Mouse (Mus musculus) gastrocnemius, adult 2 months (tissue): Measurements from ENCODE around the gene Fermt3. TPM values are rescaled to one million over a fixed set of nuclear protein-coding genes. Genes with fewer than 3 reads are reported as not detected.
A peak's percentile ranks its signal among the peaks of the same experiment; 100 is the strongest.

Experiments used
- DNase-seq: peaks from one replicate; pipeline ENCODE4 v3.0.0; 2022
- H3K27ac ChIP-seq: fragments of 200-600 bp; 2 replicates; pipeline ENCODE4 v1.8.1; 2022; ENCODE audit warnings: mild to moderate bottlenecking
- H3K4me3 ChIP-seq: fragments of 200-600 bp; 2 replicates; pipeline ENCODE4 v1.8.1; 2022; ENCODE audit warnings: mild to moderate bottlenecking, moderate library complexity
- CTCF ChIP-seq: fragments of 200-600 bp; IDR thresholded peaks from 2 replicates; pipeline ENCODE4 v1.8.1; 2022; ENCODE audit warnings: antibody characterized with exemption, mild to moderate bottlenecking, moderate library complexity
- intact Hi-C: fragments of 180-260 bp; cut with DNase I; formaldehyde crosslinking; loops from one replicate; pipeline ENCODE4 v1.15.1; 2025
- total RNA-seq, 2 experiments: library from RNA; stranded (reverse); gene quantifications; 2 replicates each; pipeline ENCODE4 v1.2.3; 2021

Gene Fermt3
- total RNA-seq, 2 experiments from 2014 or later = 0.71 to 0.86 TPM

DNA sequence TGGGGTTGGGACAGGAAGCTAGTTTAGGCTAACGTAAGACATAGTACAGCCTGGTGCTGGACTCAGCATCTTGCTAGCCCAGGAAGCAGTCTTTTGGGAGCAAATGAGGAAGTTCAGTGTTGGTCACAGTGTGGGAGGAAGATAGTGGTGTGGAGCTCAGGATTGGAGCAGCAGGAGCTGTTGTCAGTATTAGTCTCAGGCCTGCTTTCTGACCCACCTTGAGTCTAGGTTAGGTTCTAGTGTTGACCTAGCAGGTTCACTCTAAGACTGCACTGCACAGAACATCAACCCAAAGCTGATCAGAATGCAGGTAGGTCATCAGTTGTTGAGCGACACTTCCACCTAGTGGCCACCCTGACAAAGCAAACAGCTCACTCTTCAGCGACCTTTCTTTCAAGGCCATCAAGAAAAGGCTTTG lies 964 bp upstream of the Fermt3 start:
- peak; percentile 53 for DNase-seq
- intact Hi-C loops = loop anchor here (1.0 kb wide), 1 partner anchor 96 kb away; no protein-coding TSS in a partner anchor
- Histone ChIP-seq H3K4me3 (no peak overlapping the region), H3K27ac (peak overlapping the region; percentile 38)
- TF ChIP-seq CTCF = peak; percentile 68

DNA sequence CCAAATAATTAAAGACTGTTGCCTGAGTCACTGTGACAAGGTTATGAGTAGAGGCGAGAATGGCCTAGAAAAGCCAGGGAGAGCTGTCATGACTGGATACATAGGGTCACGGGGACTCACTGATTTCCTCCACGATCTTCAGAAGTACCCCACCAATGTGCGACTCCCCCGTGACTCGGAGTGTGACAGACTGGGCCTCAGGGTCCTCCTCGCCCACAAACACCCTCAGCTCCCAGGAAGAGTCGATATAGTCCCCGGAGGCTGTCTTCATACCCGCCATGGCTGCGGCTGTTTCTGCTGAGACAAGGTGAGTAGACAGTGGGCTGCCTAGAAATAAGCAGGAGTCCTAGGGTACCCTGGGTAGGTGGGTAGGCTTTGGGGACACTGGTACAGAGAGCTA lies 723 bp downstream of the Fermt3 start:
- no peak for TF ChIP-seq CTCF
- DNase-seq = no peak
- Histone ChIP-seq H3K27ac (peak overlapping the region; percentile 59; the same call in 1 of the 2 replicates), H3K4me3 (peak overlapping the region; percentile 51)
- intact Hi-C loops = no loop called here

DNA sequence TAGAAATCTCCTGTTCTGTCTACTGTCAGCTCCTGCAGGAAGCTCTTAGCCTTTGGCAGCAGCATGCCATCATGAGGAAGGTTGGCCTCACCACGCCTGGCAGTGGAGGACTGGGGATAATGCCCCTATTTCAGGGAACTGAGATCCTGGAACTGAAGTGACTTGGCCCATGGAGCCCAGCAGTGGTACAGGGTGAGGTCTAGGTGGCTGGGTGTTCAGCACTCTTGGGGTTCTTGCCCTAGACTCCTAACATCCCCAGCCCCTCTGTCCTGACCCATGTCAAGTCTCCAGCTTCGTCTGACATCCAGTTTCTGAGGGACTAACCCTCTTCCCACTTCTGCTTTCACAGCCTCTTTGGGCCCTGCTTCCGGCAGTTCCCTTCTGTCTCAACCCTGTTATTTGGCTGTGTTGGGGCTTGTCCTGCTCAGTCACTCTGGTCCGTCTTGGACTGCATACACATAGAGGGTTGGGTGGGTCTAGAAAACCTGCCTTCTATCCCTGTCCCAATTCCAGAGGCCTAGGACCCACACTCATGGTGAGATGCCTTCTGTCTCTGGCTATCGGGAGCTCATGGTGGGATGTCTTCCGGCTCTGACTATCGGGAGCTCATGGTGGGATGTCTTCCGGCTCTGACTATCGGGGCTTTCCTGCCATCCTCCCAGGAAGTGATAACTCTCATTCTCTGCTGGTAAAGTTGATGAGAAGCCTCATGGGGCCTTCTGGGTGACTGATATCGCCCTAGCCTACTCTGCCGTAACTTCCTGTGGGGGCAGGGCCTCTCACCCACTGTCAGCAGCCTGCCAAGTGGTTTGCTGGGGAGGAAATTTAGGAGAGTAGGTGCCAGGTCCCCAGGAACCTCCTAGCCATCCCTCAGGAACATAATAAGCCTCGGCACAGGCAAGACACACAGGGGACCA lies 1.5 kb downstream of the Fermt3 start:
- no peak for DNase-seq
- 0 out of 2 replicates have a peak overlapping the region, but pooled peaks have one; percentile 4 for H3K27ac ChIP-seq
- intact Hi-C loops = no loop called here
- H3K4me3 ChIP-seq = peak overlapping the region; percentile 51
- no peak for TF ChIP-seq CTCF

DNA sequence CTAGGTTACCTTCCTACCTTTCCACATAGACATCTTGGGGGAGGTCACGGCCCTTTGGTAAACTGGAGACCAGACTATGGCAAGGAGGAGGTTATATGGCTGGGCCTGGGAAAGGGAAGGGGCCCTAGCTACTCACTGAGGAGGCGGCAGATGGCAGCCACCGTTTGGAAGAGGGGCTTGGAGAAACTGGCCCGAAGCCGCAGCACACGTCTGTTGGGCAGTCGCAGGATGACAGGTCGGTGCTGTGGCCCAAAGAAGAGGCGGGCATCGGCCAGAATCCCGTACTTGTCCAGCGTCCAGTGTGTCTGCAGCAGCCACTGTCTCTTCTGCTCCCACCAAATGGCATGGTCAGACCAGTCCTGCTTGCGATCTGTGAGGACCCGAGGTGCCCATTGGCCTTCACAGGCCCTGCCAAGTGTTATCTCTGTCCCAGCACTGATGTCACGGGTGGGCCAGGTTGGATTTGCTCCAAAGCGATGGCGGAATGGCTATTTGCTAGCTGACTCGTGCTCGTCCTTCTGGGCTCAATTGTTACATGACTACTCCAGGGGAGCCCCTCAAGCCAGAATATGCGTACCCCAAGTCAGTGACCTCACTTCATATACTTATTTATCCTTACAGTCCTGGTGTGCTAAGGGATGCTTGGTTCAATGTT lies 4.7 kb downstream of the Fermt3 start:
- Histone ChIP-seq H3K27ac (no peak overlapping the region), H3K4me3 (no peak overlapping the region)
- intact Hi-C loops = no loop called here
- DNase-seq = no peak
- no peak for TF ChIP-seq CTCF

DNA sequence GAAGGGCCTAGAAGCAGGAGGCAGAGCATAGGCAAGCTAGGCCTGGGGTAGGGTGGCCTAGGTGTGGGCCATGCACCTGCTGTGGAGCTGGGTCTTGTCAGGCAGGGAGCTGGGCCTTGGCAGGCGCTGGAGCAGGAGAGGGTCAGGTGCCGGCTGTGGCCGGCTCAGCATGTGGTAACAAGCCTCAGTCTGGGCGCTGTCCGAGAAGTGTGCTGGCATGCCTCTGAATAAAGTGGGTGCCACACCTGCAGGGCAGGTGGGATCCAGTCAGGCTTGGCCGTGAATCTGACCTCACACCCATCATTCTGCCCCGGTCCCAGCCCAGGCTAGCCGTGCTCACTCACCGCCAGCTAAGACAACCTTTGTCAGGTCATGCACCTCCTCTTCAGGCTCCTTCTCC lies 5.3 kb downstream of the Fermt3 start:
- intact Hi-C loops = no loop called here
- Histone ChIP-seq H3K4me3 (no peak overlapping the region), H3K27ac (no peak overlapping the region)
- no peak for DNase-seq
- no peak for TF ChIP-seq CTCF

DNA sequence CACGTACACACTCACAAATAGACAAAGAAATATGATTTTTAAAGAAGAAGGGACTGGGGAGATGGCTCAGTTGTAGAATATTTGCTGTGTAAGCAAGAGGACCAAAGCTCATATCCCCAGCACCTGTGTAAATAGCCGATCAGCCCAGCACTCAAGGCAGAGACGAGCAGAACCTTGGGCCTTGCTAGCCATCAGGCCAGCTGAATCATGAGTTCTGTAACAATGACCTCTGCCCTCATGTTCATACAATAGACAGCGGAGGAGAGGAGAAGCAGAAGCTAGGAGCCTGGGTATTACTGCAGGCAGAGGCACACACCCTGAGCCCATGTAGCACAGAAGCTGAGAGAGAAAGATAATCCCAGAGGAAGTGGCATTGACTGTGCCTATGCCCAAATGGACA lies 6.8 kb downstream of the Fermt3 start:
- DNase-seq = no peak
- no peak overlapping the region for H3K27ac ChIP-seq
- no peak for TF ChIP-seq CTCF
- no peak overlapping the region for H3K4me3 ChIP-seq
- intact Hi-C loops = no loop called here

DNA sequence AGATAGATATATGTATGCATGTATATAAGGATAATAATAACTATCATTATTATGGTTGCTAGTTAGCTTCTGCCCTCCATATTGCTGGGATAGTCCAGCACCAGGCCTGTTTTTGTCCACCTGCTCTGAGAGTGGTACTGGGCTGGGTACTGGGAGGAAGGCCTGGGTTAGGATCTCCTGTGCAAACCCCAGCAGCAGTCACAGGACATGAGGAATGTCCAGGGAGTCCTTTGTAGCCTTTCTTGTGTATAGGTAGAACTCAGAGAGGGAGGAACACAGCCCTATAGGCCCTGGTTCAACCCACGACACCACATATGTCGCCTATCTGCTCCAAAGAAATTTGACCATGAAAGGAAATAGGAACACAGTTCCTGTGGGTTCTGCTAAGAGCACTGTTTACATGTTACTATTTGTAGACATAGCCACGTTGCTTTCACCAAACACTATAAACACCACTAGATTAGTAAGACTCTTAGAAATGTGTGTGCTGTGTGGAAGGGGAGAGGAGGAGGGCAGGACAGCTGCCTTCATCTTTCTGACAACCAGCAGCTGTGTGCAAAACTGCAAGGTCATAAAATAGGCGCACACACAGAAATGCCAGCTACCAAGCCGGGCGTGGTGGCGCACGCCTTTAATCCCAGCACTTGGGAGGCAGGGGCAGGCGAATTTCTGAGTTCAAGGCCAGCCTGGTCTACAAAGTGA lies 12.2 kb downstream of the Fermt3 start:
- intact Hi-C loops = no loop called here
- DNase-seq = no peak
- Histone ChIP-seq H3K4me3 (no peak overlapping the region), H3K27ac (no peak overlapping the region)
- TF ChIP-seq CTCF = no peak

DNA sequence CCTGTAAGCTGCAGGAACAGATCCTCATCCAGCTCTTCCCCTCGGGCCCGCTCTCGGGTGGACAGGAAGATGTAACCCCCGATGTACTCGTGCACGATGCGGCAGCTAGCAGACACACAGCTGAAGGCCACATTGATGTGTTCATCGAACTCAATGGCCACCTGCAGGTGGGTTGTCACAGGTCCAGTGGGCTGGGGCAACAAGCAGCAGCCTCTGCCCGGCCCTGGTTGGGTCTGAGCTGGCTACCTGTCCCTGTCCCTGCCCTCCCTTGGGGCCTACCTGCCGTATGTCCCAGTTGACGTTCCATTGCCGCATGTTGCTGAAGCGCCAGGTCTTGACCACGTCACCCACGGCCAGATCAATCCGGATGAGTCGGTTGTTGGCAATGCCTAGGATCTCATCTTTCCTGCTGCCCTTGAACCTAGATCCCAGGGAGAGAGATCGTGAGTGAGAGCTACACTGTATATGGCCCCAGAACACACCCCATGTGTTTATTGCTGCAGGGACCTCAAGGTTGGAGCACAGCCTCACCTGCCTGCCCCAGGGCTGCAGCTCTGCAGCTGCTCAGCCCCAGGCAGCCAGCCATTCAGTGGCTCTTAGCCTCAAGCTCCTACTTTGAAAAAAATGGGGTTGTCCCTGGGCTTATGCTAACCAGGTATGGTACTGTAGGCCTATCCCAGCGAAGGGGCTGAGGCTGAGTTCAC lies 19.8 kb downstream of the Fermt3 start:
- TF ChIP-seq CTCF = no peak
- Histone ChIP-seq H3K27ac (no peak overlapping the region), H3K4me3 (no peak overlapping the region)
- no peak for DNase-seq
- intact Hi-C loops = no loop called here

DNA sequence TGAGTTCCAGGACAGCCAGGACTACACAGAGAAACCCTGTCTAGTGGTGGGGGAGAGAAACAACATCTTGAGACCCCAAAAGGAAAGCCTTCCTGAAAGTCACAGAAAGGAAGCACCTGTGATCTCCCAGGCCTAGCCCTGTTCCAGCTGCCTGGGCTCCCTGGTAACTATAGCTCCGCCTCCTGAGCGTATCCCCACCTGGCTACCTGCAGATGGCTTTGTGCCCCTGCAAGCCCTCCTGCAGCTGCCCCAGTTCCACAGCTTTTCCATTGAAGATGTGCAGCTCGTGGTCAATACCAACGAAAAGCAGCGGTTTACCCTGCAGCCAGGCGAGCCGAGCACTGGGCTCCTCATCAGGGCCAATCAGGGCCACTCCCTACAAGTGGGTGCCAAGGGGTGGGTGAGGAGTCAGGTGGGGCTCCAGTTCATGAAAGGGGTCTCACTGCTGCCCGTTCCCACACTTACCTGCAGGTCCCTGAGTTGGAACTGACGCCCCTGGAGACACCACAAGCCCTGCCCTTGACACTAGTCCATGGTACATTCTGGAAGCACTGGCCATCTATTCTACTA lies 21.5 kb downstream of the Fermt3 start:
- no peak for DNase-seq
- Histone ChIP-seq H3K27ac (no peak overlapping the region), H3K4me3 (no peak overlapping the region)
- intact Hi-C loops = loop anchor here (2.0 kb wide), 1 partner anchor 41 kb away; the partner anchor contains the start of gene Stip1
- no peak for TF ChIP-seq CTCF

DNA sequence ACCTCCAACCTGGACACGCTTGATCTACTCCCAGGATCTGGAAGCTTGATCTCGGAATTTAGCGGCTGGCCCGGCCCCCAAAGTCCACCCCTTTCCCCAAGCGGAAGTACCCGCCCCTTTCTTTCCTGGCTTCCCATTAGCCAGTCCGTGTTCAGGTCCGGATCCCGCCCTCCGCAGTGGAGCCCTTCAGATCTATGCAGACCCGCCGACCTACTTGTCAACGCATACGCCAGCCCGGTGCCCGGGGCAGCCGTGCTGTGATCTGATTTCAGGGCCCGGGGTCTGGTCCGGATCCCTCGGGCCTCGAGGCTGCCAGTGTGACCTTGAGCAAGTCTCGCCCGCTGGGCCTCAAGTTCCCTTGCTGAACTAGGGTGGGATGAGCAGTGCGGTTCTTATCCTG lies 23.3 kb downstream of the Fermt3 start, which contains the start of the genes Nudt22 and Trpt1:
Gene Nudt22 (minus strand): TSS at position 112 of the 400 bp plus-strand sequence.
Gene Trpt1 (plus strand): TSS at position 126 of the 400 bp plus-strand sequence.
- intact Hi-C loops = loop anchor here (2.0 kb wide), 1 partner anchor 43 kb away; the partner anchor contains the start of gene Stip1
- peak within 1 kb of the TSS; percentile 88 for H3K4me3 ChIP-seq
- DNase-seq = peak; percentile 95
- TF ChIP-seq CTCF = no peak
- peak within 1 kb of the TSS; percentile 96 for H3K27ac ChIP-seq

DNA sequence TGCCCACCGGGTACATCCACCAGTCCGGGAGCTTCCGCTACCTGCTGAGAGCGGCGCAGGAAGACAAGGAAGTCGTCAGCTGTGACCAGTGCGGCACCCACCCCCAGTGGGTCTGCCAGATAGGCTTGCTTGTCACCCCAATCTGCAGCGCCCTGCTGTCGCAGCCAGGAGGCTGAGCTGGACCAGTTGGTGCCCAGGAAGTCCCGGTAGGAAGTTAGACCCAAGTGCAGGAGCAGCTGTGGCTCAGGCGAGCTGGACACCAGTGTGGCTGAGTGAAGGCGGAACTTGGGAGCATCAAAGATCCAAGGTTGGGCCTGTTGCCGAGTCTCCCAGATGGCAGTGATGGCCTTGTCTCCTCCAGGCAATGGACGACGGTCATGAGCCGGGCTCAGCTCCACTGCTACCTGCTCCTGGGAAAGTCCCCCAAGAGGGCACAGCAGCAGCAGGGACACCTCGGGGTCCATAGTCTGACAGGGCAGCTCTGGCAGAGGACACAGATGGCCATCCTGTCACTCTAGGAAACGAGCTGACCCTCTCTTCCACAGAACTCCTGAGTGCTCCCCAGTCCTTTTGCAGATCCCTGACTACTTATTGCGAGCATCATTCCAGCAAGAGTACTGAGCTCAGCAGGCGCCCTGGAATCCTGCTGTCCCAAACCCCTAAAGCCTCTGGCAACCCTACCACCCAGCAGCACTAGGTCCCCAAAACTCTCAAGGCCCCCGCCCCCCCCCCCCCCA lies 23.8 kb downstream of the Fermt3 start:
- Histone ChIP-seq H3K4me3 (peak overlapping the region; percentile 88), H3K27ac (peak overlapping the region; percentile 96)
- TF ChIP-seq CTCF = no peak
- intact Hi-C loops = no loop called here
- peak; percentile 53 for DNase-seq
